Mouse (Mus musculus) liver, postnatal 0 days (tissue): ENCODE measurements at regions not wholly inside any gene's neighbourhood (a gene's known extent, or its start where the extent isn't known, plus 50 kb on each side); places are given as distances from the start of the nearest gene placed in this dataset.

Experiments
- CTCF ChIP-seq: sonication (generic); IDR thresholded peaks from 2 replicates; pipeline ENCODE4 v1.5.1; 2016; ENCODE audit warnings: antibody characterized with exemption, low read depth
- EP300 ChIP-seq: IDR thresholded peaks from 2 replicates; pipeline ENCODE4 v1.6.1; 2016; ENCODE audit warnings: antibody characterized with exemption, low read depth, mild to moderate bottlenecking

DNA sequence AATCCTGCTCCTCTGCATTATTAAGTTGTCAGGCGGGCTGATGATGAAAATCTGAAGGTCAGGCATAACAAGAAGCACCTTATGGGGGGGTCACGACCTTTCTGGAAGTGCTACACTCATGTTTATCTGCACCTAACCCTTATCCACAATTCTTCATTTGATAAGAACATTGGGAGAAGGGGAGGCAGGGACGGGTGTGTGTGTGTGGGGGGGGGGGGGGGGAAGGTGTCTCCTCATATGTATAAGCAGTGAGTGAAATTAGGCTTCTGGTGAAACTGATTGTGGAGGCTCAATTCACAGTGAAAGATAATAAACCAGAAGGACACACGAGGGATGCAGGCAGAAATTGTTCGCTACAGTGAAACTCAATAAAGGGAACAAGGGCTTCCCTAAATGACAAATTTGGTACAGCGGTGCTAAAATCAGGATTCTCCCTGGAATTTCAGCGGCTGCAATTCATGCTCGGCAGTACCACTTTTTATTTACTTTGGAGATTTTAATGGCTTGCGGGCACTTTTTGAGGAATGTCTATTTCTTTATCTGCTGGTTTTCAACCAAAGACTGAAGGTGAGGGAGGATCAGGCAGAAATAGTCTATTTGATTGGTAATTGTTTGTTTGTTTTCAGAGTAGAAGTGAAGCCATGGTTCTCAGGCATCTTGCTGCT lies 327.2 kb downstream of the Gm10295 start:
- TF ChIP-seq EP300, result no peak
- no peak for TF ChIP-seq CTCF
